Mouse (Mus musculus): ENCODE data around the gene Glyat. TPM values are rescaled to one million over a fixed set of nuclear protein-coding genes. Genes with fewer than 3 reads are reported as not detected.

Glyat gene
- total RNA-seq, 1 experiment, result 0.18 TPM

GRCm38 (mm10) chr19:12684638-12685037, 51.5 kb downstream of the Glyat start:
- in situ Hi-C loops (cut with MboI; ENCODE audit: low sequenced_read_pairs in 2 of 2, unreplicated experiment in 2 of 2), result no loop called here
- TF ChIP-seq HCFC1 (IDR thresholded peaks at IDR 0.05; ENCODE audit: borderline replicate concordance, insufficient read depth, low read length) (no peak), CHD2 (IDR thresholded peaks at IDR 0.05; ENCODE audit: low read depth, low read length) (no peak), ZNF384 (IDR thresholded peaks at IDR 0.05; ENCODE audit: low read depth, low read length) (no peak), MAFK (IDR thresholded peaks at IDR 0.05; ENCODE audit: insufficient read depth, low read depth, low read length) (no peak), ZC3H11A (IDR thresholded peaks at IDR 0.05; ENCODE audit: borderline replicate concordance, low read depth, low read length) (no peak)
- H3K36me3 ChIP-seq (ENCODE audit: control insufficient read depth, insufficient read depth, low read length, poor library complexity, severe bottlenecking), result no peaks in the 10 kb centered on the region
- no peak for DNase-seq (ENCODE audit: low read depth, low spot score)
- H3K9me3 ChIP-seq (ENCODE audit: control insufficient read depth, insufficient read depth, low read depth, low read length), result no peaks in the 10 kb centered on the region
- H3K27ac ChIP-seq (ENCODE audit: insufficient read depth, low read depth, low read length, poor library complexity, severe bottlenecking), result no peak overlapping the region
- no peak overlapping the region for H3K4me3 ChIP-seq (ENCODE audit: insufficient read depth in 1 of 2, low read depth in 1 of 2, low read length in 2 of 2, poor library complexity in 1 of 2, severe bottlenecking in 1 of 2)
- H3K9ac ChIP-seq (ENCODE audit: insufficient read depth, low read depth, low read length, poor library complexity, severe bottlenecking), result no peak overlapping the region
- no peaks in the 10 kb centered on the region for H3K4me1 ChIP-seq (ENCODE audit: control insufficient read depth in 2 of 2, insufficient read depth in 2 of 2, low read length in 2 of 2, poor library complexity in 1 of 2)

- no peak for DNase-seq (ENCODE audit: low read depth, low spot score)
- H3K4me1 ChIP-seq (ENCODE audit: control insufficient read depth in 2 of 2, insufficient read depth in 2 of 2, low read length in 2 of 2, poor library complexity in 1 of 2), result no peaks in the 10 kb centered on the region
- TF ChIP-seq CHD2 (IDR thresholded peaks at IDR 0.05; ENCODE audit: low read depth, low read length), result no peak
- no peak for TF ChIP-seq HCFC1 (IDR thresholded peaks at IDR 0.05; ENCODE audit: borderline replicate concordance, insufficient read depth, low read length)
- no peak for TF ChIP-seq ZC3H11A (IDR thresholded peaks at IDR 0.05; ENCODE audit: borderline replicate concordance, low read depth, low read length)
- TF ChIP-seq ZNF384 (IDR thresholded peaks at IDR 0.05; ENCODE audit: low read depth, low read length), result no peak
- TF ChIP-seq MAFK (IDR thresholded peaks at IDR 0.05; ENCODE audit: insufficient read depth, low read depth, low read length), result no peak
- no peaks in the 10 kb centered on the region for H3K9me3 ChIP-seq (ENCODE audit: control insufficient read depth, insufficient read depth, low read depth, low read length)
- no peak overlapping the region for H3K9ac ChIP-seq (ENCODE audit: insufficient read depth, low read depth, low read length, poor library complexity, severe bottlenecking)
- H3K27ac ChIP-seq (ENCODE audit: insufficient read depth, low read depth, low read length, poor library complexity, severe bottlenecking), result no peak overlapping the region
- in situ Hi-C loops (cut with MboI; ENCODE audit: low sequenced_read_pairs in 2 of 2, unreplicated experiment in 2 of 2), result no loop called here
- no peaks in the 10 kb centered on the region for H3K36me3 ChIP-seq (ENCODE audit: control insufficient read depth, insufficient read depth, low read length, poor library complexity, severe bottlenecking)
- no peak overlapping the region for H3K4me3 ChIP-seq (ENCODE audit: insufficient read depth in 1 of 2, low read depth in 1 of 2, low read length in 2 of 2, poor library complexity in 1 of 2, severe bottlenecking in 1 of 2)
These were observed 52.1 kb downstream of the Glyat start for GRCm38 (mm10) chr19:12685231-12685630.

- no peaks in the 10 kb centered on the region for H3K9me3 ChIP-seq (ENCODE audit: control insufficient read depth, insufficient read depth, low read depth, low read length)
- TF ChIP-seq ZC3H11A (IDR thresholded peaks at IDR 0.05; ENCODE audit: borderline replicate concordance, low read depth, low read length), result no peak
- in situ Hi-C loops (cut with MboI; ENCODE audit: low sequenced_read_pairs in 2 of 2, unreplicated experiment in 2 of 2), result no loop called here
- no peaks in the 10 kb centered on the region for H3K4me1 ChIP-seq (ENCODE audit: control insufficient read depth in 2 of 2, insufficient read depth in 2 of 2, low read length in 2 of 2, poor library complexity in 1 of 2)
- no peaks in the 10 kb centered on the region for H3K36me3 ChIP-seq (ENCODE audit: control insufficient read depth, insufficient read depth, low read length, poor library complexity, severe bottlenecking)
- no peak within 1 kb of the TSS for H3K9ac ChIP-seq (ENCODE audit: insufficient read depth, low read depth, low read length, poor library complexity, severe bottlenecking)
- no peak within 1 kb of the TSS for H3K4me3 ChIP-seq (ENCODE audit: insufficient read depth in 1 of 2, low read depth in 1 of 2, low read length in 2 of 2, poor library complexity in 1 of 2, severe bottlenecking in 1 of 2)
- no peak within 1 kb of the TSS for H3K27ac ChIP-seq (ENCODE audit: insufficient read depth, low read depth, low read length, poor library complexity, severe bottlenecking)
- no peak for DNase-seq (ENCODE audit: low read depth, low spot score)
These were observed 62.5 kb downstream of the Glyat start, which contains the start of gene Keg1 for GRCm38 (mm10) chr19:12695590-12695989. Gene Keg1 (plus strand): TSS chr19:12695786.

GRCm38 (mm10) chr19:12696221-12696620, 63.1 kb downstream of the Glyat start:
- Histone ChIP-seq H3K4me1 (ENCODE audit: control insufficient read depth in 2 of 2, insufficient read depth in 2 of 2, low read length in 2 of 2, poor library complexity in 1 of 2) (no peaks in the 10 kb centered on the region), H3K4me3 (ENCODE audit: insufficient read depth in 1 of 2, low read depth in 1 of 2, low read length in 2 of 2, poor library complexity in 1 of 2, severe bottlenecking in 1 of 2) (no peak overlapping the region), H3K36me3 (ENCODE audit: control insufficient read depth, insufficient read depth, low read length, poor library complexity, severe bottlenecking) (no peaks in the 10 kb centered on the region), H3K27ac (ENCODE audit: insufficient read depth, low read depth, low read length, poor library complexity, severe bottlenecking) (no peak overlapping the region), H3K9me3 (ENCODE audit: control insufficient read depth, insufficient read depth, low read depth, low read length) (no peaks in the 10 kb centered on the region), H3K9ac (ENCODE audit: insufficient read depth, low read depth, low read length, poor library complexity, severe bottlenecking) (no peak overlapping the region)
- no peak for DNase-seq (ENCODE audit: low read depth, low spot score)
- in situ Hi-C loops (cut with MboI; ENCODE audit: low sequenced_read_pairs in 2 of 2, unreplicated experiment in 2 of 2), result no loop called here
- TF ChIP-seq MAFK (IDR thresholded peaks at IDR 0.05; ENCODE audit: insufficient read depth, low read depth, low read length), result no peak
- TF ChIP-seq CHD2 (IDR thresholded peaks at IDR 0.05; ENCODE audit: low read depth, low read length), result no peak
- TF ChIP-seq HCFC1 (IDR thresholded peaks at IDR 0.05; ENCODE audit: borderline replicate concordance, insufficient read depth, low read length), result no peak
- TF ChIP-seq ZNF384 (IDR thresholded peaks at IDR 0.05; ENCODE audit: low read depth, low read length), result no peak
- TF ChIP-seq ZC3H11A (IDR thresholded peaks at IDR 0.05; ENCODE audit: borderline replicate concordance, low read depth, low read length), result no peak

Other genes with a start within 250 kb of the Glyat start
- not detected in 2 replicates for gene Olfr1440, start 246.0 kb upstream of the Glyat start, total RNA-seq (2012; rRNA removed)
- 0.13 TPM in 1 of 2 replicates, not detected in the other for gene Olfr1441, start 215.9 kb upstream of the Glyat start, total RNA-seq (2012; rRNA removed)
- gene Pfpl, start 205.4 kb upstream of the Glyat start, total RNA-seq (2012; rRNA removed), result not detected in 2 replicates
- gene Mpeg1, start 172.5 kb upstream of the Glyat start, total RNA-seq (2012; rRNA removed), result 0.05 and 0.18 TPM in 2 replicates
- 1.4 and 2.2 TPM in 2 replicates for gene Dtx4, start 131.9 kb upstream of the Glyat start, total RNA-seq (2012; rRNA removed)
- 7.5 and 15.0 TPM in 2 replicates for gene Fam111a, start 87.6 kb upstream of the Glyat start, total RNA-seq (2012; rRNA removed)
- gene Gm4952, start 33.3 kb upstream of the Glyat start, total RNA-seq (2012; rRNA removed), result not detected in 2 replicates
- gene Olfr1442, start 37.1 kb downstream of the Glyat start, total RNA-seq (2012; rRNA removed), result not detected in 2 replicates
- not detected in 2 replicates for gene Olfr1443, start 44.8 kb downstream of the Glyat start, total RNA-seq (2012; rRNA removed)
- gene Keg1, start 62.5 kb downstream of the Glyat start, total RNA-seq (2012; rRNA removed), result not detected in 2 replicates
- 6.9 and 12.1 TPM in 2 replicates for gene Cntf, start 132.3 kb downstream of the Glyat start, total RNA-seq (2012; rRNA removed)
- 29.3 and 35.0 TPM in 2 replicates for gene Zfp91, start 162.8 kb downstream of the Glyat start, total RNA-seq (2012; rRNA removed)
- 0.42 and 0.58 TPM in 2 replicates for gene Lpxn, start 162.9 kb downstream of the Glyat start, total RNA-seq (2012; rRNA removed)
- not detected in 2 replicates for gene Gm5244, start 213.4 kb downstream of the Glyat start, total RNA-seq (2012; rRNA removed)
- gene Olfr1444, start 224.0 kb downstream of the Glyat start, total RNA-seq (2012; rRNA removed), result not detected in 2 replicates